Mouse (Mus musculus) thymus, adult 18-20 months (tissue): ENCODE results near the gene Itga11.

Experiments
- DNase-seq, 2 experiments: peaks; one replicate each; pipeline ENCODE4 v3.0.0; 2022; ENCODE audit warnings: mixed read lengths in 2 of 2

Itga11 gene

DNA sequence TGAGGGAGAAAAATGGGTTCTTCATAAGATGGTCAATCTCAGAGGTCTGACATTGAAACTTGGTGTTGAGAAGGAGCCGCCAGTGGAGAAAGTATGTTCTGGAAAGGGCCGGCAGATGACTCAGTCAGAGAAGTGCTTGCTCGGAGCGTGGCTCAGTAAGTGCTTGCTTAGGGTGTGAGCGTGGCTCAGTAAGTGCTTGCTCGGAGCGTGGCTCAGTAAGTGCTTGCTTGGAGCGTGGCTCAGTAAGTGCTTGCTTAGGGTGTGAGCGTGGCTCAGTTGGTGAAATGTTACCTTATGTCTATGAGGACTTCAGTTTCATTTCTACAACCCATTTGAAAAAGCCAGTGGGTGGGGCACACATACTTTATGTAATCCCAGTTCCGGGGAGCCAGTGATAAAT is 12.1 kb downstream of the Itga11 start:
- no peak for DNase-seq

DNA sequence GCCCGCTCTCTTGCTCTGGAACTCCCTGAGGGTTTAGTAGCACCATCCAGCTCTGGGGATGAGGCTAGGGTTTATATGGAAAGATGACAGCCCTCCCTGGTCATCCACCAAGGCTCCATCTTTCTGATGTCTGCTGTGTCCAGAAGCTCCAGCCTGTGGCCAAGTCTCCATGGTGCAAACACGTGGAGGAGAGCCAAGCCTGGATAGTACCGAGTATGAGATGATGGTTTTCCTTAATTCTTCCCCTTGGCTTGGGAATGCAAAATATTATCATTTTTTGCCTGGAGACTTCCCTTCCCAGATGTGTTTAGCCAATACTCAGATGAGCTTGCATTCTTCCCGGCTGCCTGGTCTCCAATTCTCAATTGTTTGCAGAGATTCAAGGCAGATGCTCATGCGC is 16.4 kb downstream of the Itga11 start:
- DNase-seq, result no peak

DNA sequence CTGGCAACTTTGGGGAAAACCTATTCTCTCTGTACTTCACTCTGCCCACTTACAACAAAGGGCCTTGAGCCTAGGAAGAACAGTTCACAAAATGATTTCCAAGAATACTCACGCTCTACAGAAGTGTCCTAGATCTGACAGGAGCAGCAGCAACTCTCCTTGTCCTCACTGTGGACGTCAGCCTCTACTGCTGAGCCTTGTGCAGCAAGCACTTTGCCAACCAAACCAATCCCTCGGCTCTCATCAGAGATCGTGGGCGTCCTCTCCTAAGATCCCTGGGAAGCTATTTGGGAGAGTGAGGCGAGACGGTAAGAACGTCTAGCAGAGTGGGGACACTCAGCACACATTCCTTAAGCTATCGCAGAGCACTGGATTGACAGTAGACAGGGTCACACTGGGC is 17.6 kb downstream of the Itga11 start:
- DNase-seq, result no peak

GRCm38 (mm10) chr9:62696799-62697198 is 19.2 kb downstream of the Itga11 start:
- DNase-seq, result no peak

DNA sequence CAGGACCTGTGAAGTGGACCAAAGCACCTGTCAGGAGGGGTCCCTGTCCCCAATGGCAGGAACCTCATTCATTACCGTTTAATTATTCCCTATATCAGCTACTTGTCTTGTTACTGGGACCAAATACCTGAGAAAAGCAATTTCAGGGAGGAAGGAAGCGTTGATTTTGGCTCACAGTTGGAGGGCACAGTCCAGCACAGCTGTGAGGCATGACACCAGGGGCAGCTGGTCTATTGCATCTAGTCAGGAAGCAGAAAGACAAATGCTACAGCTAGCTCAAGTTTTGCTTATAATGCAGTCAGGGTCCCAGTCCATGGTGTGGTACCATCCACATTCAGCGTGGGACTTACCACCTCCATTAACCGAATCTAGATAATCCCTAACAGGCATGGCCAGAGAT is 29.6 kb downstream of the Itga11 start:
- no peak for DNase-seq

- no peak for DNase-seq
Observed at GRCm38 (mm10) chr9:62707870-62708269, 30.2 kb downstream of the Itga11 start.

DNA sequence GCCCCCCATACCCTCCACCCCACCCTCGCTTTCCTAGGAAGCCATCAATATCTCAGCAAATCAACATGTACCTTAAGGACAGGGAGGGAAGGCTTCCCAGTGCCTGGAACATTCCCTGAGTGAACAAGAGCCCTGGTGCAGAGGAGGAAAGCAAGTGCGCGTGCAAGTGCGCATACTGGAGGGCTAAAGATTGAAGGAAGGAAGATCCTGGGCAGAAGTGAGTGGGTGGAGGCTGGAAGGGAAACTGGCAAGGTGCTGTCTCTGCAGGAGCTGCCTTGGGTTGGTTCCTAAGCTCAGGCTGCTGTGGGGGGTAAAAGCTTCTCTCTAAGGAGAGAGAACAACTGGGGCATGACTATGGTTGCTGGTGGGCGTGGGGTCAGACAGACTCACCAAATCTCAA is 32.4 kb downstream of the Itga11 start:
- no peak for DNase-seq

- DNase-seq, result no peak
Observed at GRCm38 (mm10) chr9:62712374-62712773, 34.7 kb downstream of the Itga11 start.

GRCm38 (mm10) chr9:62713040-62713439 is 35.4 kb downstream of the Itga11 start:
- DNase-seq, result no peak

- DNase-seq, result no peak
Observed at GRCm38 (mm10) chr9:62714336-62714735, 36.7 kb downstream of the Itga11 start.

GRCm38 (mm10) chr9:62717982-62718381 is 40.4 kb downstream of the Itga11 start:
- DNase-seq, result no peak

GRCm38 (mm10) chr9:62721791-62722190 is 44.2 kb downstream of the Itga11 start:
- DNase-seq, result no peak

- DNase-seq, result no peak
Observed at GRCm38 (mm10) chr9:62722716-62723115, 45.1 kb downstream of the Itga11 start.

GRCm38 (mm10) chr9:62724175-62724574 is 46.5 kb downstream of the Itga11 start:
- DNase-seq, result no peak

DNA sequence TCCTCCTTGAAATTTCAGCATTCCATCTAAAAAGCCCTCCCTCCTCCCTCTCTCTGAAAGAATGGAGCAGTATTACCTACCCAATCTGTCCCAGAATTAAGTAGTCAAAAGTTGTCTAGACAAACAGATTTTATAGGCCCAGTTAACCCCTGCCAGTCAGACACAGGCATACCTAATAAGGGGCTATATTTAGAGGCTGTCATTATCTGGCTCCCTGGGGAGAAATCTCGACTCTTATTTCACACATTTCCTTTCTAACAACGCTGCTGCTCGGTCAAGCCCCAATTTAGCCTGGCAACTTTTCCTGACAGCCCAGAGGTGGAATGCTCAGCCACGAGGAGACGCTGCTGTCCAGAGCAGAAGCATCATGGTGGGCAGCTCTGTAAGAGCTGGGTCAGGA is 47.6 kb downstream of the Itga11 start:
- no peak for DNase-seq

GRCm38 (mm10) chr9:62726472-62726871 is 48.8 kb downstream of the Itga11 start:
- no peak for DNase-seq

GRCm38 (mm10) chr9:62744558-62745275 is 67.1 kb downstream of the Itga11 start:
- no peak for DNase-seq

- DNase-seq, result no peak
Observed at GRCm38 (mm10) chr9:62746646-62747045, 69.0 kb downstream of the Itga11 start.

DNA sequence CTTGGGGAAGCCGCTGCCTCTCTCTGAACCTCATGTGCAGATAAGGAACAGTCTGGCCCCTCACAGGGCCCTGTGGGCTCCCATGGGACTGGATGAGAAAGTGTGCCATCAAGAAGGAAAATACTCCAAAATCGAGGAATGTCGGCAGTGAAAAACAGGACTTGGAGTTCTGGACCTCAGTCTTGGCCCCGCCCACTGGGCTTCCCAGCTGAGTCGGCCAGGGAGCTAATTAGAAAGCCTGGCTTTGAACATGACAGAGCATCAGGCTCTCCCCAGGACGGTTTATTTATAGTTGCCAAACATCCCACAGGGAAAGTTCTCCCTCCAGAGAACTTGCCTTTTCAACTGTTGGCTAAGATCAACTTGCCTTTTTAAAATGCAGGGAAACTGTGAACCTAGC is 72.0 kb downstream of the Itga11 start:
- DNase-seq, result no peak

DNA sequence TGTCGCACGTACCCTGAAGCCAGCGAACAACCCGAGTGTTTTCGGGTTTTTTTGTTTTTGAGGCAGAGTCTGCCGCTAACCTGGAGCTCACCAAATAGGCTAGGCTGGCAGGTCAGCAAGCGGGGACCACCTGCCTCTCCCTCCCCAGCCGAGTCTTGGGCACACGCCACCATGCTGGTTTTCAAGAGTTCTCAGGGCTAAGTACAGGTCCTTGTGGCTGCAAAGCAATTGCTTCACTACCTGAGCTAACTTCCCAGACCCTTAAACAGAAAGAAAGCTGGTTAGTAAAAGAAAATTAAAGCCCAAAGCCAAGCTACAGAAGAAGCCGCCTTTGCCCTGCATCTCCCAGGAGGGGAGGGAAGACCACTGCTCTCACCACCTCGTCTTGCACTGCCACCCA is 72.8 kb downstream of the Itga11 start:
- DNase-seq, result no peak

DNA sequence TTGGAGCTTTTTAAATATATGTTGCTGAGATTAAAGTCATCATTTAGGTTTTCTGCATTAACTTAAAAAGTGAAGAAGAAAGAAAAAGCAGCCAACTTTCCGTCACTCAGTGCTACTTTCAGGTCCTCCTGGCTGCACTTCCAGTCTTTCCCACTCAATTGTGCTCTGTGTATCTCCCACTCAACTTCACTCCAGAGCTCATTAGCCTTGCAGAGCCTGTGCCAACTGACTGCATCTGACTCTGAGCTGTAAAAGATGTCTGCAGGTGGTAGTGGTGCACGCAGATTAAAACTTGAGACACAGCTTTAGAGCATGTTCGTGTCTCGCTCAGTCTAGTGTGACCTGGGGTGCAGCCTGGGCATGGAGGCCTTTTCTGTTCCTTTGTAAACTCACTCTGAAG is 80.7 kb downstream of the Itga11 start:
- DNase-seq, result no peak

DNA sequence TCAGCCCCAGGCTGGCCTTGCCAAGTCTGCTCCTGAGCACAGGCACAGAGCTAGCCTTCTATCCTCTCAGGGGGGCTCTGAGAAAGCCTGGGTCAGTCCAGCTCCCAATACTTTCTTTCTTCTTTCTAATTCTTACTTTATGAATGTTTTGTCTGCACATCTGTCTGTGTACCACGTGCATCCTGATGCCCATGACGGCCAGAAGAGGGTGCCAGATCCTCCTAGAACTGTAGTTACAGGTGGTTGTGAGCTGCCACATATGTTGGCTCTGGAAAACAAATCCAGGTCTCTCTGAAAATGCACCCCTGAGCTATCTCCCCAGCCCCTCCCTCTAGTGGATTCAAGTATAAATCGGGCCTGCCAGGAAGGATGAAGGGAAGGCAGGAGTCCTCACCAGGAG is 82.0 kb downstream of the Itga11 start:
- no peak for DNase-seq

- DNase-seq, result no peak
Observed at GRCm38 (mm10) chr9:62763478-62763877, 85.9 kb downstream of the Itga11 start.

- DNase-seq, result no peak
Observed at GRCm38 (mm10) chr9:62765346-62765745, 87.7 kb downstream of the Itga11 start.

DNA sequence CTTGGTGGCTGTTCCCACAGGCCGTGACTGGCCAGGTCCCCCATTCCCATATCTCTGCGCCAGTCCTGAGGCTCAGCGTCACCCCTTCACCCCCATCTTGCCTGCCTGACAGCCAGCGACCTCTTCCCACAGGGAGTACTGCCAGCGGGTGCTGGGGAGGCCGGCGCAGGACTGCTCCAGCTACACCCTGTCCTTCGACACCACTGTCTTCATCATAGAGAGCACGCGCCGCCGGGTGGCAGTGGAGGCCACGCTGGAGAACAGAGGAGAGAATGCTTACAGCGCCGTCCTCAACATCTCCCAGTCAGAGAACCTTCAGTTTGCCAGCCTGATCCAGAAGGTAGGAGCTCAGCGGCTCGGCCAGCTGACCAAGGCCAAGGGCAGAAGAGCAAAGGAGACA is 89.8 kb downstream of the Itga11 start:
- no peak for DNase-seq
